Mouse (Mus musculus) liver, adult (tissue): ENCODE results near the gene Hebp1.

Source experiments
- GATA4 ChIP-seq: IDR thresholded peaks from 2 replicates; pipeline ENCODE4 v1.6.1; 2014; ENCODE audit warnings: mild to moderate bottlenecking, low read length; ENCODE audit not compliant: insufficient replicate concordance

Gene Hebp1

GRCm38 (mm10) chr6:135203737-135204136, 5.9 kb upstream of the Hebp1 start:
- no peak for TF ChIP-seq GATA4

- no peak for TF ChIP-seq GATA4
Measured at GRCm38 (mm10) chr6:135202668-135203067, 4.8 kb upstream of the Hebp1 start.

GRCm38 (mm10) chr6:135200122-135200957, 2.5 kb upstream of the Hebp1 start:
- no peak for TF ChIP-seq GATA4

- no peak for TF ChIP-seq GATA4
Measured at GRCm38 (mm10) chr6:135198726-135199125, 904 bp upstream of the Hebp1 start.

- no peak for TF ChIP-seq GATA4
Measured at GRCm38 (mm10) chr6:135197446-135197845, 376 bp downstream of the Hebp1 start.

- no peak for TF ChIP-seq GATA4
Measured at GRCm38 (mm10) chr6:135196707-135197106, 1.1 kb downstream of the Hebp1 start.

GRCm38 (mm10) chr6:135194907-135195306, 2.9 kb downstream of the Hebp1 start:
- no peak for TF ChIP-seq GATA4

- no peak for TF ChIP-seq GATA4
Measured at GRCm38 (mm10) chr6:135193733-135194132, 4.1 kb downstream of the Hebp1 start.

GRCm38 (mm10) chr6:135192993-135193392, 4.8 kb downstream of the Hebp1 start:
- TF ChIP-seq GATA4: no peak

- TF ChIP-seq GATA4: no peak
Measured at GRCm38 (mm10) chr6:135191906-135192305, 5.9 kb downstream of the Hebp1 start.

GRCm38 (mm10) chr6:135190122-135190521, 7.7 kb downstream of the Hebp1 start:
- TF ChIP-seq GATA4: no peak

GRCm38 (mm10) chr6:135188629-135189028, 9.2 kb downstream of the Hebp1 start:
- TF ChIP-seq GATA4: no peak

- no peak for TF ChIP-seq GATA4
Measured at GRCm38 (mm10) chr6:135187076-135187917, 10.5 kb downstream of the Hebp1 start.

- TF ChIP-seq GATA4: no peak
Measured at GRCm38 (mm10) chr6:135183961-135184360, 13.9 kb downstream of the Hebp1 start.

- no peak for TF ChIP-seq GATA4
Measured at GRCm38 (mm10) chr6:135182925-135183324, 14.9 kb downstream of the Hebp1 start.

- no peak for TF ChIP-seq GATA4
Measured at GRCm38 (mm10) chr6:135178599-135178998, 19.2 kb downstream of the Hebp1 start.
